Mouse (Mus musculus) cerebellum, postnatal 36 days (tissue): ENCODE measurements around the gene Ablim2.

Experiments
- DNase-seq, 2 experiments: peaks; one replicate each; pipeline ENCODE4 v3.0.0; 2021 to 2022; ENCODE audit warnings: mixed read lengths in 2 of 2

Ablim2 gene

GRCm38 (mm10) chr5:35920076-35920475, 162.4 kb downstream of the Ablim2 start:
- no peak for DNase-seq

DNA sequence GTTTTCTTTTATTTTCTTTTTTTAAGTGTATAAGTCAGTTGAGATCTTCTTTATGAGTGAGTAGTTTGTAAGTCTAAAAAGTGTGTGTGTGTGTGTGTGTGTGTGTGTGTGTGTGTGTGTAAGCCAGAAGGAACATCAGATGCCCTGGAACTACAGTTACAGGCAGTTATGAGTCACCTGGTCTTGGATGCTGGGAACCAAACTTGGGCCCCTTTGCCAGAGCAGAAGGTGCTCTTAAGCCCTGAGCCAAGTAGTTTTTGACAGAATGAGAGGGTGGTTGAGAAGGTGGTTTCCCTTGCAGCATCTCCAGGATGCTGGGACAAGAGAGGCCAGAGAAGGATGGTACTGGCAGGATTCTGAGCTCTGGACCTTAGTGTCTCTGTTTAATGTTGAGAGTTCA, 162.9 kb downstream of the Ablim2 start:
- DNase-seq = no peak

GRCm38 (mm10) chr5:35921141-35921540, 163.5 kb downstream of the Ablim2 start:
- no peak for DNase-seq

DNA sequence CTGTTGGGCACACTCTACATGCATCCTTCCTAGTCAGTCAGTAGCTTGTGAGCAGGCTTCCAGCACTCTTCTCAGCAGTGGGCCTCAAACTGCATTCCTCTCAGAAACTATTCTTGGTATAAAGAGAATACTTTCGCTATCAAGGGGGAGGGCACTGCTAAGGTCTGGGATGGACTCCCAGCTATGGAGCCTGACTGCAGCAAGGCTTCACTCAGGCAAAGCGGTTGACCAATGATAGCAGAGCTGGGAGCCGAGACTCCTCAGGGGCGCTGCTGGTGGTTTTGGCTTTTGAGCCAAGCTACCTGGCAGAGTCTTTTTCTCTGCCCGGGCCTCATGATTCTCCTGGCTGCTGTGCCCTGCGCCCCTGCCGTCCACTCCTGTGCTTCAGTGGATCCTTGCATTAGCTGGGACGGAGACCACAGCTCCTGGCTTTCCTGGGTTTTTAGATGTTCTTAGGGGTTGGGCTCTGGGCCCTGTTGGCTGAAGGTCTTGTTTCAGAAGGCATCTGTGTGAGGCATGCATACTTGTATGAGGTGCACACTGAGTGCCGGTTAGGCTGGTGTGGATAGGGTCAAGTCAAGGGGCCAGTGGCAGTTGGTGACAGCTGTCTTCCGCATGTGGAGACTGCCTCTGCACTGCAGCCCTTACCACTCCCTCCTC, 164.0 kb downstream of the Ablim2 start:
- DNase-seq = peak in 1 of 2 experiments; percentile 21

DNA sequence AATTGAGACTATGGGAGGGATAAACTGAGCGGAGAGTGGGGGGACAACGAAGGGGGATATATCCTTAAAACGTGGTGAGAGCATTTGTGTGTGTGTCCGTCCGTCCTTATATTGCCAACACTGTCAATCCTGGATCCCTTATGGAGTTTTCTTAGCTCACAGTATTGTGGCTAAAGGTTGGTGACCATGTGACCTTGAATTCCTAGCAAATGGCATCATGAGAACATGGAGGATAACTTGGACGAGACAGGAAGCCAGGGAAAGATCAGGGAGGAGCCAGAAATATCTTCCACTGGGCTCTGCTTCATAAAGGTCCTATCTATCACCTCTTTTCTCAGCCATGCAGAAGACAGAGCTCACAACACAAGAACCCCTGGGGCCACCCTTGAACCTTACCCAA, 165.8 kb downstream of the Ablim2 start:
- DNase-seq = no peak

DNA sequence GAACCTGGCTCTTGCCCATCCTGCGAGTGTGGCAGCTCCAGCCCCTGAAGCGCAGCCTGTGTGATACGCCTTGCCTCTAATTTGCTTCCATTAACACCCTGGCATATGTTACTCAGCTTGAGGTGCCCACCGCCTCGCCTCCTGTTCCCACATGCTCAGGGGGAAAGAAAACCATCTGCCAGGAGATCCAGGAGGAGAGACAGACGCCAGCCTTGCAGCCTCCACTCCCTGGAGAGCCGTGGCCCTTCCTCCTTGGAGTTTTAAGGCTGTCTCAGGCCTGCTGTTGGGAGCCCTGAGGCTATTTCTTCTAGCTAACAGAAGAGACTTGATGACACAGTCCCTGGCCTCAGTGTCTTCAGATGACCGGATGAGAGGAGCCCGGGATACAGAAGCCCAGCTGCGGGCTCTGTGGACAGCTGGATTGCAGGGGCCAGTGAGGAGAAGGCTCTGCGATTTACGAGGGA, 167.5 kb downstream of the Ablim2 start:
- DNase-seq = peak; percentile 53 to 58

DNA sequence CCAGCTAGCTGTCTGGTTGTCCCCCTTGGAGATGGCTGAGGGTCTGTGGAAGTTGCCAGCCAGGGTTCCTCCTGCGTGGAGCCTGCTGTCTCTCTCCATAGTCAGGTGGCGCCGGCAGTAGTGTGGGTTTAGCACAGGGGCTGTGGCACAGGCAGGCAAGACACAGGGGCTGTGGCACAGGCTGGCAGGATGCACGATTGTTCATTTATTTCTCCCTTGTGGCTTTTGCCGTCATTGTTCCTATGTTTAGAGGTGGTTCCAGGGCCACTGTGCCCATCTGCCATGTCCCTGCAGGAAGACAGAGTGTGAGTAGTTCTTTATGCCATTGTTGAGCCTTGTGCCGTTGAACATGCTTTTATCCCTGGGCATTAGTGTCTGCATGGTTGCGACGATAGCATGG, 168.8 kb downstream of the Ablim2 start:
- DNase-seq = no peak

DNA sequence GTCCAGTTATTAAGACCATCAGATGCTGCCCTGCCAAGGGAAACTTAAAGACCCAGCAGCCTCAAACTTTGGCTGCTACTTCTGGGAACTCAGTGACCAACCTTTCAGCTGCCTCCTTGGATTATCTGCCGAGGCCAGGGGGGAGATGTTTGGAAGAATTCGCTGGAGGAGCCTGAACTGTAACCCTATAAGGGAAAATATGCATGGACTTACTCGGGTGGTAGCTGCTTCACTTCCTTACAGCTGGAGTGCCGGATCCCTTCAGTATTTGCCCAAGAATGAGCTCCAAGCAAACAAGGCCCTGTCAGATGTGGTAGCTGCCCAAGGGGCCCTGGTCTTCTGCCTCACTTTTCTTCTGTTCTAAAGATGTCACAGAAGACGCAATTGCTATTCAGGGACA, 173.6 kb downstream of the Ablim2 start:
- DNase-seq = no peak

- DNase-seq = no peak
These were observed 175.4 kb downstream of the Ablim2 start for GRCm38 (mm10) chr5:35933059-35933458.
